Mouse (Mus musculus): Measurements from ENCODE around the gene Zfp13.
"Not testable (repeated sequence)": the region's sequence is repeated elsewhere in the genome, so short reads cannot be mapped to it uniquely, and the experiment has no call there.

Gene Zfp13

DNA sequence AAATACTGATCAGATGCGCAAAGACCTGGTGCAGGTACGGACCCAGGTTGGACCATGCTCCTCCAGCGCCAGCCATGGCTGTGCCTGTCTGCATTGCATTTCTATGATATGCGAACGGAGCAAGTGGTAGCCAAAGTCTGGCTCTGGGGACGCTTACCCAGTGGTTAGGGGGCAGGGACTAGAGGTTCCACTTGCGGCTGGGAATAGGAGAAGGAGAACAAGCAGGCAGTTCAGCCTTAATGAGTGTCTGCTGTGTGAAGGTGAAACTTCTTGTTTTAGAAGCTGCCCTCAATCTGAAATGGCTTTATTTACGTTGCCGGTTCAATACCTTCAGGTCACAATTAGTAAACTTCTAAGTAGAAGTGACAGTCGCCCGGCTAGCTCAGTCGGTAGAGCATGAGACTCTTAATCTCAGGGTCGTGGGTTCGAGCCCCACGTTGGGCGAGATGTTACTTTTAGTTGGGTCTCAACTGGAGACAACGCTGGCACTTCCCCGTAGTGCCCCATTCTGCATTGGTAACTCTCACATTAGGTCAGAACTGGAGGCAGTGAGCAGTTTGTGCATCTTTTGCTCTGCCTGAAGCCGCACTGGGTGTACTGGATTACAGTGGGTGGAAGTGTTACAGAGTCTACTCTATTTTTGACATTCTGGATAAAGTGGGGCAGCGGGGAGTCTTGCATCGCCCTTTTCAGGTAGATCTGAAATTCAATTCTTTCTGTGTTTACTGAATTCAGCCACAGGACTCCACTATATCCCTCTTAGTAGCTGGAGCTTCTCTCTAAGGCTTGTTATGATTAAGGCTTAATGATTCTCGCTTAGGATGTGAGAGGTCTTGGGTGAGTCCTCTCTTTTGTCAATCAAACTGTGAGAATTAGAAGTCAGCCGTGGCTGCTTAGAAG, 65.4 kb downstream of the Zfp13 start:
- DNase-seq (ENCODE audit: low read depth), result not testable (repeated sequence)

DNA sequence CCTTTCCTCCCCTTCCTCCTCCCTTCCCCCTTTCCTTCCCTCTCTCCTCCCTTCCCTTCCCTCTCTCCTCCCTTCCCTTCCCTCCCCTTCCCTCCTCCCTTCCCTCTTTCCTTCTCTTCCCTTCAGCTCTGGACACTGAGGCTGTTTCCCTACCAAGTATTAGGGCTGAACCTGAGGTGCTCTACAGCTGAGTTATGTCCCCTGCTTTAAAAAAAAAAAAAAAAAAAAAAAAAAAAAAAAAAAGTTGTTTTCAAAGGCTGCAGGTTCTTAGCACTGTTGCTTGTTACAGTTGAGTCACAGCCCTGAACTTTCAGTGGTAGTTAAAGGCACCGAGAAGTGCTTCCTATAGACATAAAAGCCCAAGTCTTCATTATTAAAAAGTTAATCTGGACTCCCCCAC, 67.9 kb downstream of the Zfp13 start:
- DNase-seq (ENCODE audit: low read depth), result not testable (repeated sequence)

Measured in fibroblast of lung, adult 2 months (primary cell).